Mouse (Mus musculus) cortical plate, adult 2 months (tissue): ENCODE measurements around the gene Mrgprb8.

Source experiments
- CTCF ChIP-seq: fragments of 200-500 bp; IDR thresholded peaks from 2 replicates; pipeline ENCODE4 v1.5.1; 2011; ENCODE audit warnings: mild to moderate bottlenecking, control low read depth, low read length; ENCODE audit not compliant: insufficient read depth; ENCODE audit errors: extremely low read depth
- POLR2A ChIP-seq: fragments of 200-500 bp; IDR thresholded peaks from 2 replicates; pipeline ENCODE4 v1.6.1; 2011; ENCODE audit warnings: mild to moderate bottlenecking, low read length, control low read depth; ENCODE audit not compliant: insufficient read depth; ENCODE audit errors: extremely low read depth

- TF ChIP-seq POLR2A (no peak), CTCF (no peak)
Observed at GRCm38 (mm10) chr7:48388226-48388625, at the start of gene Mrgprb8.
